ENCODE assay signal across 7 mouse cellular contexts in the genomic region with DNA sequence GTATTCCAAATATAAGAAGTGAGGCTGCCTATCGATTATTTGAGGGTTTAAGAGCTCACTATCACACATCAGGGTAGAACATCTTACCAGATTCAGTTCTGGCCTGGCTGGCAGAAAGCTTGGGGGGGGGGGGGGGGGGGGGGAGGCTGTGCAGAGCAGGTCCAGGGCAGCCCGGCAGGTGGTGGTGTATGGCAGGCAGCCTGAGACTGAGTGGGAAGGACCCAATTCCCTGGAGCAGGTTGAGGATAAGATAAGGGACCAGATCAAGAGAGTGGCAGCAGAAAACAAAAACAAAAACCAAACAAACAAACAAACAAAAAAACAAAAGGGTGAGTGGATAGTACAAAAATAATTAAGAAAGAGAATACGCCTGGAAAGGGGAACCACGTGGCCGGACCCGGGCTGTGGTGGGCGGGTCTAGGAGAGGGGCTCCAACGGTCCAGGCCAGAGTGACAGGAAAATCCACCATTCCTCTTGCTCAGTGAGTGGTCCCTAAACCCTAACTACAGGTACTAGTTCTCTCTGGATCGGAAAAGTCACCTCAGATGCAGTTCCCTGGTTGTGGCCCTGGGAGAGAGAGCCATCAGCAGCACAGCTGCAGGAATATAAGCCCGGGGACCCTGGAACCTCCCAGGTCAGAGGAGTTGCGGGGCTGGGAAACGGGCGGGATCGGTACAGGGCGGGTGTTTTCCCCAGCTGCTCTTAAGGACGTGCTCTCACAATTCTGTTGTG.
DNase-seq lines count a peak whose midpoint lies in the region; ATAC-seq and TF ChIP-seq lines count a peak whose summit lies in the region.

No protein-coding gene starts in this region.

- 30% methylated on average over 15 of the region's 16 CpGs for WGBS in lung, postnatal 0 days
- WGBS in hindbrain, embryonic 11.5 days = 24% methylated on average over 16 of the region's 16 CpGs

- H3K27ac ChIP-seq in lung, postnatal 0 days (ENCODE audit: low read length) = no peak overlapping the region
- no peak overlapping the region for H3K27ac ChIP-seq in hindbrain, embryonic 11.5 days (ENCODE audit: low read depth, low read length)

- H3K27me3 ChIP-seq in lung, postnatal 0 days (replicated peaks; ENCODE audit: insufficient read depth, low read length) = no peaks in the 10 kb centered on the region
- no peaks in the 10 kb centered on the region for H3K27me3 ChIP-seq in hindbrain, embryonic 11.5 days (ENCODE audit: control insufficient read depth, insufficient read depth, low read length)

- peak; percentile 15; the same call in 1 of the 2 replicates for TF ChIP-seq CTCF in lung, postnatal 0 days (IDR thresholded peaks at IDR 0.05)

- H3K9ac ChIP-seq in lung, postnatal 0 days (replicated peaks; ENCODE audit: low read depth) = no peak overlapping the region
- 0 out of 2 replicates have a peak overlapping the region, but pooled peaks have one; percentile 40 for H3K9ac ChIP-seq in hindbrain, embryonic 11.5 days (ENCODE audit: low read depth, low read length)

- H3K36me3 ChIP-seq in lung, postnatal 0 days (ENCODE audit: insufficient read depth, low read length) = no peaks in the 10 kb centered on the region
- no peaks in the 10 kb centered on the region for H3K36me3 ChIP-seq in hindbrain, embryonic 11.5 days (ENCODE audit: control insufficient read depth, insufficient read depth, low read length)

- H3K4me1 ChIP-seq in lung, postnatal 0 days (ENCODE audit: insufficient read depth, low read depth, low read length) = no peaks in the 10 kb centered on the region
- H3K4me1 ChIP-seq in hindbrain, embryonic 11.5 days (replicated peaks; ENCODE audit: control insufficient read depth, insufficient read depth, low read length) = no peaks in the 10 kb centered on the region

- no peaks in the 10 kb centered on the region for H3K9me3 ChIP-seq in lung, postnatal 0 days (ENCODE audit: low read length)
- no peaks in the 10 kb centered on the region for H3K9me3 ChIP-seq in hindbrain, embryonic 11.5 days (ENCODE audit: control insufficient read depth, low read length)

- ATAC-seq in lung, postnatal 0 days = peak; percentile 54
- ATAC-seq in hindbrain, embryonic 11.5 days (ENCODE audit: low FRiP score) = peak; percentile 98
- ATAC-seq in megakaryocyte, adult 5-6 weeks (ENCODE audit: poor library complexity, severe bottlenecking) = peak; percentile 67
- no peak for ATAC-seq in inflammation-experienced regulatory T-cells, adult 6 months

- TF ChIP-seq EP300 in lung, postnatal 0 days (IDR thresholded peaks at IDR 0.05) = no peak

- peak; percentile 4 for DNase-seq in lung, postnatal 0 days (ENCODE audit: low spot score)
- DNase-seq in lung, postnatal 25 days (ENCODE audit: low spot score) = no peak
- DNase-seq in embryo, embryonic 11.5 days (ENCODE audit: low read depth, low spot score) = peak; percentile 22
- DNase-seq in hindbrain, embryonic 11.5 days (ENCODE audit: low spot score) = peak; percentile 58
- DNase-seq in testis, postnatal 14 days (ENCODE audit: low spot score) = peak; percentile 70

- H3K4me2 ChIP-seq in lung, postnatal 0 days (replicated peaks; ENCODE audit: low read depth, low read length) = peak overlapping the region; percentile 51
- peak overlapping the region; percentile 37 for H3K4me2 ChIP-seq in hindbrain, embryonic 11.5 days (replicated peaks; ENCODE audit: low read depth, low read length)

- H3K4me3 ChIP-seq in lung, postnatal 0 days (ENCODE audit: low read depth, low read length) = peak overlapping the region; percentile 25; the same call in 1 of the 2 replicates
- H3K4me3 ChIP-seq in hindbrain, embryonic 11.5 days (ENCODE audit: low read depth, low read length) = peak overlapping the region; percentile 33
